Mouse (Mus musculus) lung, embryonic 16.5 days (tissue): ENCODE results near the gene Cyp17a1. TPM values are rescaled to one million over a fixed set of nuclear protein-coding genes. Genes with fewer than 3 reads are reported as not detected.

Source experiments
- ATAC-seq: fragments of 200-750 bp; cut with Nextera tagmentation; 2 replicates; pipeline ENCODE4 v1.8.0; 2017; ENCODE audit warnings: low read depth, mild to moderate bottlenecking, moderate library complexity
- H3K27ac ChIP-seq: fragments of 300-500 bp; sonication (generic); 2 replicates; pipeline ENCODE4 v1.5.1; 2014; ENCODE audit warnings: mild to moderate bottlenecking, control low read depth, low read length
- H3K27me3 ChIP-seq: fragments of 300-500 bp; sonication (generic); 2 replicates; pipeline ENCODE4 v1.6.1; 2014; ENCODE audit warnings: low read depth, low read length, mixed read lengths; ENCODE audit not compliant: control insufficient read depth, insufficient read depth
- H3K36me3 ChIP-seq: fragments of 300-500 bp; sonication (generic); 2 replicates; pipeline ENCODE4 v1.6.1; 2014; ENCODE audit warnings: low read length; ENCODE audit not compliant: control insufficient read depth, insufficient read depth
- H3K4me1 ChIP-seq: fragments of 300-500 bp; sonication (generic); replicated peaks from 2 replicates; pipeline ENCODE4 v1.6.1; 2014; ENCODE audit warnings: low read length, mixed read lengths; ENCODE audit not compliant: control insufficient read depth, insufficient read depth
- H3K4me2 ChIP-seq: fragments of 300-500 bp; sonication (generic); 2 replicates; pipeline ENCODE4 v1.6.1; 2014; ENCODE audit warnings: low read depth, low read length, control low read depth
- H3K4me3 ChIP-seq: fragments of 300-500 bp; sonication (generic); 2 replicates; pipeline ENCODE4 v1.5.1; 2014; ENCODE audit warnings: mild to moderate bottlenecking, low read length, control low read depth
- H3K9ac ChIP-seq: fragments of 300-500 bp; sonication (generic); 2 replicates; pipeline ENCODE4 v1.6.1; 2014; ENCODE audit warnings: low read length, control low read depth
- H3K9me3 ChIP-seq: fragments of 300-500 bp; sonication (generic); 2 replicates; pipeline ENCODE4 v1.6.1; 2016; ENCODE audit warnings: low read length; ENCODE audit not compliant: control insufficient read depth
- WGBS: fragments of 180-500 bp; shearing (Covaris S2); extraction: QIAGEN DNeasy Blood & Tissue Kit; methylation state at CpG from one replicate; pipeline ENCODE4 v1.1.7; 2014; 5-methylcytosine and 5-hydroxymethylcytosine counted together
- polyA plus RNA-seq: library from polyadenylated mRNA; unstranded; fragments of >200 nt; fragmentation: Nextera tagmentation; extraction: Ambion mirVana; gene quantifications from 2 replicates; pipeline ENCODE4 v1.2.1, GENCODE M21; 2015

Gene Cyp17a1
- polyA plus RNA-seq, 1 experiment from 2014 or later = 0.09 TPM

- H3K4me2 ChIP-seq = no peak overlapping the region
- H3K27ac ChIP-seq = peak overlapping the region; percentile 55
- WGBS = 75% methylated on average over 14 of the region's 14 CpGs
- no peaks in the 10 kb centered on the region; the same call in 1 of the 2 replicates for H3K36me3 ChIP-seq
- H3K4me3 ChIP-seq = no peak overlapping the region
- no peaks in the 10 kb centered on the region for H3K27me3 ChIP-seq
- ATAC-seq = no peak
- H3K9me3 ChIP-seq = no peaks in the 10 kb centered on the region
- no peak overlapping the region for H3K9ac ChIP-seq
- peaks cover 52% of the 10 kb centered on the region for H3K4me1 ChIP-seq
Observed at GRCm38 (mm10) chr19:46639496-46639895, 33.5 kb downstream of the Cyp17a1 start.

GRCm38 (mm10) chr19:46639053-46639452 lies 33.9 kb downstream of the Cyp17a1 start:
- Histone ChIP-seq H3K9ac (no peak overlapping the region), H3K27ac (peak overlapping the region; percentile 55), H3K36me3 (no peaks in the 10 kb centered on the region), H3K27me3 (no peaks in the 10 kb centered on the region), H3K9me3 (no peaks in the 10 kb centered on the region), H3K4me2 (no peak overlapping the region), H3K4me3 (no peak overlapping the region), H3K4me1 (peaks cover 47% of the 10 kb centered on the region)
- ATAC-seq = no peak

- Histone ChIP-seq H3K9ac (no peak overlapping the region), H3K36me3 (no peaks in the 10 kb centered on the region), H3K4me2 (no peak overlapping the region), H3K27me3 (no peaks in the 10 kb centered on the region), H3K27ac (no peak overlapping the region), H3K9me3 (no peaks in the 10 kb centered on the region), H3K4me3 (no peak overlapping the region), H3K4me1 (peaks cover 33% of the 10 kb centered on the region)
- WGBS = 58% methylated on average over 6 of the region's 6 CpGs
- no peak for ATAC-seq
Observed at GRCm38 (mm10) chr19:46637598-46637997, 35.4 kb downstream of the Cyp17a1 start.

- no peak overlapping the region for H3K4me3 ChIP-seq
- peak; percentile 27; the same call in 1 of the 2 replicates for ATAC-seq
- no peaks in the 10 kb centered on the region for H3K27me3 ChIP-seq
- no peaks in the 10 kb centered on the region for H3K36me3 ChIP-seq
- H3K27ac ChIP-seq = peak overlapping the region; percentile 29
- H3K4me2 ChIP-seq = no peak overlapping the region
- no peak overlapping the region for H3K9ac ChIP-seq
- 48% methylated on average over 9 of the region's 9 CpGs for WGBS
- H3K4me1 ChIP-seq = peaks cover 14% of the 10 kb centered on the region
- H3K9me3 ChIP-seq = no peaks in the 10 kb centered on the region
Observed at GRCm38 (mm10) chr19:46635766-46636165, 37.2 kb downstream of the Cyp17a1 start.

GRCm38 (mm10) chr19:46631637-46632036 lies 41.3 kb downstream of the Cyp17a1 start:
- WGBS = 56% methylated on average over 9 of the region's 9 CpGs
- Histone ChIP-seq H3K9ac (no peak overlapping the region), H3K27ac (no peak overlapping the region), H3K27me3 (no peaks in the 10 kb centered on the region), H3K4me3 (no peak overlapping the region), H3K4me2 (no peak overlapping the region), H3K36me3 (no peaks in the 10 kb centered on the region), H3K9me3 (no peaks in the 10 kb centered on the region), H3K4me1 (peaks cover 28% of the 10 kb centered on the region)
- ATAC-seq = no peak

- H3K4me2 ChIP-seq = no peak overlapping the region
- ATAC-seq = no peak
- H3K36me3 ChIP-seq = no peaks in the 10 kb centered on the region; the same call in 1 of the 2 replicates
- no peak overlapping the region for H3K9ac ChIP-seq
- H3K4me3 ChIP-seq = no peak overlapping the region
- 68% methylated on average over 9 of the region's 9 CpGs for WGBS
- peaks cover 31% of the 10 kb centered on the region for H3K4me1 ChIP-seq
- no peak overlapping the region for H3K27ac ChIP-seq
- no peaks in the 10 kb centered on the region for H3K9me3 ChIP-seq
- H3K27me3 ChIP-seq = no peaks in the 10 kb centered on the region
Observed at GRCm38 (mm10) chr19:46629807-46630206, 43.2 kb downstream of the Cyp17a1 start.

GRCm38 (mm10) chr19:46628403-46628802 lies 44.6 kb downstream of the Cyp17a1 start:
- peak overlapping the region; percentile 7; the same call in 1 of the 2 replicates for H3K27ac ChIP-seq
- WGBS = 44% methylated on average over 10 of the region's 10 CpGs
- H3K9ac ChIP-seq = no peak overlapping the region
- no peaks in the 10 kb centered on the region; the same call in 1 of the 2 replicates for H3K36me3 ChIP-seq
- no peak overlapping the region for H3K4me2 ChIP-seq
- ATAC-seq = peak; percentile 15; the same call in 1 of the 2 replicates
- no peaks in the 10 kb centered on the region for H3K9me3 ChIP-seq
- H3K4me3 ChIP-seq = no peak overlapping the region
- H3K4me1 ChIP-seq = peaks cover 41% of the 10 kb centered on the region
- H3K27me3 ChIP-seq = no peaks in the 10 kb centered on the region

- Histone ChIP-seq H3K4me1 (peaks cover 67% of the 10 kb centered on the region), H3K27ac (no peak overlapping the region), H3K27me3 (no peaks in the 10 kb centered on the region), H3K4me3 (no peak overlapping the region), H3K9me3 (no peaks in the 10 kb centered on the region), H3K9ac (no peak overlapping the region), H3K36me3 (no peaks in the 10 kb centered on the region; the same call in 1 of the 2 replicates), H3K4me2 (no peak overlapping the region)
- WGBS = 44% methylated on average over 10 of the region's 10 CpGs
- ATAC-seq = no peak
Observed at GRCm38 (mm10) chr19:46625519-46625918, 47.5 kb downstream of the Cyp17a1 start.

GRCm38 (mm10) chr19:46625015-46625414 lies 48.0 kb downstream of the Cyp17a1 start:
- peaks cover 70% of the 10 kb centered on the region for H3K4me1 ChIP-seq
- H3K27me3 ChIP-seq = no peaks in the 10 kb centered on the region
- no peaks in the 10 kb centered on the region for H3K9me3 ChIP-seq
- peak overlapping the region; percentile 63 for H3K4me2 ChIP-seq
- no peaks in the 10 kb centered on the region; the same call in 1 of the 2 replicates for H3K36me3 ChIP-seq
- H3K27ac ChIP-seq = peak overlapping the region; percentile 94
- 90% methylated on average over 12 of the region's 12 CpGs for WGBS
- ATAC-seq = no peak
- no peak overlapping the region for H3K9ac ChIP-seq
- H3K4me3 ChIP-seq = peak overlapping the region; percentile 44
